Mouse (Mus musculus): ENCODE data around the gene Drp2. TPM values are rescaled to one million over a fixed set of nuclear protein-coding genes. Genes with fewer than 3 reads are reported as not detected.

The Drp2 gene
- polyA plus RNA-seq, 1 experiment from 2014 or later: 3.1 TPM

- no peaks in the 10 kb centered on the region for H3K9me3 ChIP-seq (replicated peaks; ENCODE audit: control insufficient read depth, low read length)
- no peak overlapping the region for H3K9ac ChIP-seq (replicated peaks; ENCODE audit: low read length)
- no peaks in the 10 kb centered on the region for H3K27me3 ChIP-seq (ENCODE audit: control insufficient read depth, insufficient read depth, low read length)
- WGBS: 69% methylated on average over 3 of the region's 3 CpGs
- no peak overlapping the region for H3K4me3 ChIP-seq (ENCODE audit: low read depth, low read length)
- DNase-seq (ENCODE audit: low spot score) (no peak), ATAC-seq (replicated peaks; ENCODE audit: insufficient number of reproducible peaks, low FRiP score, low TSS enrichment, low read depth) (no peak)
- no peak overlapping the region for H3K4me2 ChIP-seq (ENCODE audit: low read depth, low read length)
- H3K27ac ChIP-seq (replicated peaks; ENCODE audit: low read depth, low read length): no peak overlapping the region
- no peaks in the 10 kb centered on the region for H3K4me1 ChIP-seq (ENCODE audit: control insufficient read depth, insufficient read depth, low read length)
- H3K36me3 ChIP-seq (replicated peaks; ENCODE audit: control insufficient read depth, insufficient read depth, low read depth, low read length): no peaks in the 10 kb centered on the region
Measured at GRCm38 (mm10) chrX:134427307-134427706, 23.0 kb downstream of the Drp2 start.

DNA sequence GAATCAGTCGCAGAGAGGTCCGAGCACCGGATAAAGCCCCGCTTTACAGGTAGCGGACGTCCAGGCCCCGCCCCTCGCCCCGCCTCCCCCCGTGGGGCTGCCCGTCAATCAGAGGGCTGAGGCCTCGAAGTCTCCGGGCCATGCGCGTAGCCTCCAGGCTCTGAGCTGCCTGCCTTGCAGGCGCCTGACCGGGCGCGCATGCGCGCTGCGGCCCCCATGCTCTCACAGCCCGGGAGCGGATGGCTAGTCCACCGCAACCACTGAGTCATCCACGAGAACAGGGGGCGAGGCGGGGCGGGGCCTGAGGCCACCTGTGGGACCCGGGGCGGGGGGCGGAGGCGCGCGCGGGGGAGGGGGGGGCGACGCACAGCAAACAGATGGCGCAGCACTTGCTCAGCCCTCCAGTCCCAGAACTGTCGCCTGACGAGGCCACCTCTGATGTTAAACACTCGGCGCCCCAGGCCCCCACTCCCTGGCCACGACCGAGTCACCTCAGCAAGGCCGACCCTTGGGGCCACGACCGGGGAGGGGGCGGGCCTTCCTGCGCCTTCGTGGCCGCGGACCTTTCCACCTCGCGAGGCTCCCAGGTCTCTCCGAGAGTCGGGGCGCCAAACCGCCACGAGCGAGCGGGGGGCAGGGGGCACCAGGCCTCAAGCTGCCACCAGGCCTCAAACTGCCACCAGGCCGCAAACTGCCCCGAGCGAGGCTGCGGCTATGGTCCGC, 70.8 kb downstream of the Drp2 start:
- H3K9ac ChIP-seq (replicated peaks; ENCODE audit: low read length): no peak overlapping the region
- no peaks in the 10 kb centered on the region for H3K36me3 ChIP-seq (replicated peaks; ENCODE audit: control insufficient read depth, insufficient read depth, low read depth, low read length)
- H3K9me3 ChIP-seq (replicated peaks; ENCODE audit: control insufficient read depth, low read length): 0 out of 2 replicates have a peak, but pooled peaks cover 6% of the 10 kb centered on the region
- ATAC-seq (replicated peaks; ENCODE audit: insufficient number of reproducible peaks, low FRiP score, low TSS enrichment, low read depth) (no peak; the same call in 1 of the 2 replicates), DNase-seq (ENCODE audit: low spot score) (no peak)
- H3K27ac ChIP-seq (replicated peaks; ENCODE audit: low read depth, low read length): no peak overlapping the region
- no peaks in the 10 kb centered on the region for H3K27me3 ChIP-seq (ENCODE audit: control insufficient read depth, insufficient read depth, low read length)
- no peak overlapping the region for H3K4me3 ChIP-seq (ENCODE audit: low read depth, low read length)
- H3K4me2 ChIP-seq (ENCODE audit: low read depth, low read length): no peak overlapping the region
- H3K4me1 ChIP-seq (ENCODE audit: control insufficient read depth, insufficient read depth, low read length): no peaks in the 10 kb centered on the region
- 69% methylated on average over 62 of the region's 67 CpGs for WGBS

- H3K9me3 ChIP-seq (replicated peaks; ENCODE audit: control insufficient read depth, low read length): 0 out of 2 replicates have a peak, but pooled peaks cover 6% of the 10 kb centered on the region
- no peaks in the 10 kb centered on the region for H3K27me3 ChIP-seq (ENCODE audit: control insufficient read depth, insufficient read depth, low read length)
- ATAC-seq (replicated peaks; ENCODE audit: insufficient number of reproducible peaks, low FRiP score, low TSS enrichment, low read depth): no peak
- WGBS: 89% methylated on average over 25 of the region's 25 CpGs
- H3K9ac ChIP-seq (replicated peaks; ENCODE audit: low read length): no peak within 1 kb of the TSS
- no peak within 1 kb of the TSS for H3K4me3 ChIP-seq (ENCODE audit: low read depth, low read length)
- no peak within 1 kb of the TSS for H3K4me2 ChIP-seq (ENCODE audit: low read depth, low read length)
- DNase-seq (ENCODE audit: low spot score): no peak
- no peak within 1 kb of the TSS for H3K27ac ChIP-seq (replicated peaks; ENCODE audit: low read depth, low read length)
- H3K4me1 ChIP-seq (ENCODE audit: control insufficient read depth, insufficient read depth, low read length): no peaks in the 10 kb centered on the region
- no peaks in the 10 kb centered on the region for H3K36me3 ChIP-seq (replicated peaks; ENCODE audit: control insufficient read depth, insufficient read depth, low read depth, low read length)
Measured at GRCm38 (mm10) chrX:134476290-134476689, 71.9 kb downstream of the Drp2 start, which contains the start of gene Taf7l. Gene Taf7l, minus strand, starts transcription at chrX:134476490.

DNA sequence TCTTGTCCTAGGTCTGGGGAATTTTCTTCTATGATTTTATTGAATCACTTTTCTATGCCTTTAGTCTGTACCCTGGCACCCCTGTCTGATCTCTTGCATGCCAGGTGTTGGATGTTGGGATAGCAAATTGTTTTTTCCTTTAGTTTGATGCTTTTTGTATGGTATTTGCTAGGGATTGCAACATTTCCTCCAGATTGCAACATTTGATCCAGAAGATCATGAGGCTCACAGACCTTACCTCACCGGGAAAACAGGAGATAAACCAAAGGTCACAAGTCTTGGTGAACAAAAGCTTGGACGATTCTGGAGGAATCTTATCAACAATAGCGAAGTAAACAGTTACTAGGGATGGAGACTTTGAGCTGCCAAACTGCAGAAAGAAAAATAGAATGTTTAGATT, 77.4 kb downstream of the Drp2 start:
- H3K9me3 ChIP-seq (replicated peaks; ENCODE audit: control insufficient read depth, low read length): no peaks in the 10 kb centered on the region
- ATAC-seq (replicated peaks; ENCODE audit: insufficient number of reproducible peaks, low FRiP score, low TSS enrichment, low read depth) (no peak), DNase-seq (ENCODE audit: low spot score) (no peak)
- no peaks in the 10 kb centered on the region for H3K36me3 ChIP-seq (replicated peaks; ENCODE audit: control insufficient read depth, insufficient read depth, low read depth, low read length)
- WGBS: 75% methylated on average over 3 of the region's 3 CpGs
- H3K4me2 ChIP-seq (ENCODE audit: low read depth, low read length): no peak overlapping the region
- H3K27ac ChIP-seq (replicated peaks; ENCODE audit: low read depth, low read length): no peak overlapping the region
- H3K27me3 ChIP-seq (ENCODE audit: control insufficient read depth, insufficient read depth, low read length): no peaks in the 10 kb centered on the region
- no peak overlapping the region for H3K9ac ChIP-seq (replicated peaks; ENCODE audit: low read length)
- no peak overlapping the region for H3K4me3 ChIP-seq (ENCODE audit: low read depth, low read length)
- no peaks in the 10 kb centered on the region for H3K4me1 ChIP-seq (ENCODE audit: control insufficient read depth, insufficient read depth, low read length)

DNA sequence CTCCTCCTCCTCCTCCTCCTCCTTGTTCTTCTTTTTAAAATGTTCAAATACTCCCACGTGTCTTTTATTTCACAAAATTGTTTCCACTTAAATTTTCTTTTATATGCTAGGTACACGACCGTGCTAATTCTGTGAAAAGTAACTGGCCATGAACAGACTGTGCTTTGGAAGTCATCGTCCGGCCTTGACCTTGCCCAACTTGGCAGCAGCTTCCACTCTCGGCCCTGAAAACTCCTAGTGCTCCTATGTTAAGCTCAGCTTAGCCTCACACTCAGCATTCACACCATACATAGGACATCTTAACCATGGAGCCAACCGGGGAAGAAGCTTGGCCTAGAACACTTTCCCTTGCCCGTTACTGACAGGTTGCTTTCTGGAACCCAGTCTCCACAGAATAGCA, 96.3 kb downstream of the Drp2 start:
- WGBS: 85% methylated on average over 8 of the region's 8 CpGs
- no peak overlapping the region for H3K27ac ChIP-seq (replicated peaks; ENCODE audit: low read depth, low read length)
- no peak overlapping the region for H3K4me2 ChIP-seq (ENCODE audit: low read depth, low read length)
- DNase-seq (ENCODE audit: low spot score) (no peak), ATAC-seq (replicated peaks; ENCODE audit: insufficient number of reproducible peaks, low FRiP score, low TSS enrichment, low read depth) (no peak)
- no peak overlapping the region for H3K9ac ChIP-seq (replicated peaks; ENCODE audit: low read length)
- no peaks in the 10 kb centered on the region for H3K9me3 ChIP-seq (replicated peaks; ENCODE audit: control insufficient read depth, low read length)
- H3K27me3 ChIP-seq (ENCODE audit: control insufficient read depth, insufficient read depth, low read length): no peaks in the 10 kb centered on the region
- no peaks in the 10 kb centered on the region for H3K36me3 ChIP-seq (replicated peaks; ENCODE audit: control insufficient read depth, insufficient read depth, low read depth, low read length)
- H3K4me3 ChIP-seq (ENCODE audit: low read depth, low read length): no peak overlapping the region
- no peaks in the 10 kb centered on the region for H3K4me1 ChIP-seq (ENCODE audit: control insufficient read depth, insufficient read depth, low read length)

Other genes with a start within 250 kb of the Drp2 start
- 0.07 TPM in 1 of 2 replicates, not detected in the other for gene Xkrx, start 242.5 kb upstream of the Drp2 start, polyA plus RNA-seq (2014; fragmentation: Nextera tagmentation; extraction: Ambion mirVana)
- not detected in 2 replicates for gene Arl13a, start 217.1 kb upstream of the Drp2 start, polyA plus RNA-seq (2014; fragmentation: Nextera tagmentation; extraction: Ambion mirVana)
- gene Nox1, start 182.6 kb upstream of the Drp2 start, polyA plus RNA-seq (2014; fragmentation: Nextera tagmentation; extraction: Ambion mirVana): 0.08 TPM in 1 of 2 replicates, not detected in the other
- 10.7 and 14.1 TPM in 2 replicates for gene Trmt2b, start 127.6 kb upstream of the Drp2 start, polyA plus RNA-seq (2014; fragmentation: Nextera tagmentation; extraction: Ambion mirVana)
- 13.9 and 15.5 TPM in 2 replicates for gene Tmem35a, start 109.3 kb upstream of the Drp2 start, polyA plus RNA-seq (2014; fragmentation: Nextera tagmentation; extraction: Ambion mirVana)
- gene Cenpi, start 96.5 kb upstream of the Drp2 start, polyA plus RNA-seq (2014; fragmentation: Nextera tagmentation; extraction: Ambion mirVana): 27.9 and 35.1 TPM in 2 replicates
- gene Taf7l, start 71.9 kb downstream of the Drp2 start, polyA plus RNA-seq (2014; fragmentation: Nextera tagmentation; extraction: Ambion mirVana): not detected in 2 replicates
- 91.8 and 92.4 TPM in 2 replicates for gene Timm8a1, start 137.3 kb downstream of the Drp2 start, polyA plus RNA-seq (2014; fragmentation: Nextera tagmentation; extraction: Ambion mirVana)
- 0.81 and 1.4 TPM in 2 replicates for gene Btk, start 179.0 kb downstream of the Drp2 start, polyA plus RNA-seq (2014; fragmentation: Nextera tagmentation; extraction: Ambion mirVana)
- 355 and 372 TPM in 2 replicates for gene Rpl36a, start 181.1 kb downstream of the Drp2 start, polyA plus RNA-seq (2014; fragmentation: Nextera tagmentation; extraction: Ambion mirVana)
- gene Gla, start 196.6 kb downstream of the Drp2 start, polyA plus RNA-seq (2014; fragmentation: Nextera tagmentation; extraction: Ambion mirVana): 3.5 and 5.1 TPM in 2 replicates
- 163 and 167 TPM in 2 replicates for gene Hnrnph2, start 196.6 kb downstream of the Drp2 start, polyA plus RNA-seq (2014; fragmentation: Nextera tagmentation; extraction: Ambion mirVana)

Data from embryonic facial prominence, embryonic 11.5 days (tissue).